7 mouse cellular contexts compared by ENCODE assay signal in genomic region chr15:4026231-4026773, GRCm38 (mm10). TPM values are rescaled to one million over a fixed set of nuclear protein-coding genes. Genes with fewer than 3 reads are reported as not detected.
DNase-seq lines count a peak whose midpoint lies in the region; ATAC-seq lines count a peak whose summit lies in the region.

TSS of gene Oxct1 (plus strand) at chr15:4026383.

- peak within 1 kb of the TSS; percentile 82 for H3K4me2 ChIP-seq in intestine, embryonic 16.5 days (ENCODE audit: low read depth, low read length)
- H3K4me2 ChIP-seq in midbrain, embryonic 11.5 days: peak within 1 kb of the TSS; percentile 54

- H3K27ac ChIP-seq in intestine, embryonic 16.5 days (ENCODE audit: low read length): peak within 1 kb of the TSS; percentile 98
- peak within 1 kb of the TSS; percentile 76 for H3K27ac ChIP-seq in midbrain, embryonic 11.5 days (ENCODE audit: low read depth, low read length)

- intact Hi-C loops in left cerebral cortex, postnatal 36 days (cut with DNase I): loop anchor here (1.0 to 5.0 kb wide), 3 partner anchors 47 to 444 kb away; partner anchors contain the start of genes Fbxo4 and Ghr

- no peaks in the 10 kb centered on the region for H3K36me3 ChIP-seq in intestine, embryonic 16.5 days (ENCODE audit: control insufficient read depth, insufficient read depth, low read length)
- H3K36me3 ChIP-seq in midbrain, embryonic 11.5 days (ENCODE audit: control insufficient read depth, insufficient read depth, low read length): no peaks in the 10 kb centered on the region

- peak within 1 kb of the TSS; percentile 91 for H3K9ac ChIP-seq in intestine, embryonic 16.5 days (ENCODE audit: low read depth, low read length)
- peak within 1 kb of the TSS; percentile 84 for H3K9ac ChIP-seq in midbrain, embryonic 11.5 days (ENCODE audit: low read length)

- WGBS in intestine, embryonic 16.5 days: under 1% methylated on average over 45 of the region's 45 CpGs
- WGBS in midbrain, embryonic 11.5 days: under 1% methylated on average over 45 of the region's 45 CpGs

- H3K27me3 ChIP-seq in intestine, embryonic 16.5 days (replicated peaks; ENCODE audit: control insufficient read depth, insufficient read depth, low read length): no peaks in the 10 kb centered on the region
- H3K27me3 ChIP-seq in midbrain, embryonic 11.5 days (ENCODE audit: control insufficient read depth, insufficient read depth, low read length): peaks cover 3% of the 10 kb centered on the region

- no peaks in the 10 kb centered on the region for H3K9me3 ChIP-seq in intestine, embryonic 16.5 days (ENCODE audit: control insufficient read depth, low read length)
- no peaks in the 10 kb centered on the region for H3K9me3 ChIP-seq in midbrain, embryonic 11.5 days (ENCODE audit: control insufficient read depth, low read length)

- peak; percentile 90 for DNase-seq in adrenal gland, postnatal 10 days
- peak; percentile 87 for DNase-seq in embryo, embryonic 9.5 days (ENCODE audit: extremely low spot score)
- peak; percentile 68 to 86 for DNase-seq in gastrocnemius, postnatal 4 days (ENCODE audit: low spot score in 2 of 2)
- peak; percentile 91 to 95 for DNase-seq in left cerebral cortex, postnatal 36 days (ENCODE audit: low spot score in 2 of 2)
- DNase-seq in midbrain, embryonic 11.5 days (ENCODE audit: low spot score, missing footprints): no peak
- peak; percentile 67 for DNase-seq in spleen, adult 12 weeks (ENCODE audit: low spot score)

- peaks cover 12% of the 10 kb centered on the region for H3K4me1 ChIP-seq in intestine, embryonic 16.5 days (ENCODE audit: control insufficient read depth, insufficient read depth, low read length)
- H3K4me1 ChIP-seq in midbrain, embryonic 11.5 days (ENCODE audit: control insufficient read depth, insufficient read depth, low read length): peaks cover 5% of the 10 kb centered on the region

- peak within 1 kb of the TSS; percentile 92 for H3K4me3 ChIP-seq in intestine, embryonic 16.5 days (ENCODE audit: low read length)
- peak within 1 kb of the TSS; percentile 73 for H3K4me3 ChIP-seq in midbrain, embryonic 11.5 days (ENCODE audit: low read depth, low read length)

- peak; percentile 96 for ATAC-seq in intestine, embryonic 16.5 days
- peak; percentile 96 for ATAC-seq in midbrain, embryonic 11.5 days (ENCODE audit: low FRiP score)

RNA-seq across cellular contexts. Expression of gene Oxct1, which starts in this region (rescaled TPM):
- 100 to 1,000 TPM; 130 to 134 TPM for total RNA-seq in adrenal gland, postnatal 10 days (2021)
- 10 to 100 TPM; 80.8 to 87.5 TPM for total RNA-seq in gastrocnemius, postnatal 4 days (2021)
- polyA plus RNA-seq in intestine, embryonic 16.5 days (2015; fragmentation: Nextera tagmentation; extraction: Ambion mirVana): 184 and 212 TPM in 2 replicates
- 100 to 1,000 TPM; 327 to 348 TPM for total RNA-seq in left cerebral cortex, postnatal 36 days (2021)
- polyA plus RNA-seq in midbrain, embryonic 11.5 days (2014; fragmentation: Nextera tagmentation; extraction: Ambion mirVana): 190 and 208 TPM in 2 replicates
